Mouse (Mus musculus): ENCODE data around the gene Slc31a1.

- TF ChIP-seq CTCF (IDR thresholded peaks at IDR 0.05; ENCODE audit: control insufficient read depth, insufficient read depth, low read length) (no peak), POLR2A (IDR thresholded peaks at IDR 0.05; ENCODE audit: borderline replicate concordance, control insufficient read depth, low read depth, low read length) (no peak)
Measured at GRCm38 (mm10) chr4:62437256-62437778, 76.8 kb downstream of the Slc31a1 start.

Data from bone marrow, adult 2 months (tissue).